Mouse (Mus musculus): ENCODE results near the gene Hspb2.

- no peak for TF ChIP-seq POLR2A (IDR thresholded peaks at IDR 0.05; ENCODE audit: low read depth, low read length)
- TF ChIP-seq CTCF (IDR thresholded peaks at IDR 0.05; ENCODE audit: borderline replicate concordance, insufficient read depth, low read length), result no peak
Observed at GRCm38 (mm10) chr9:50742744-50743143, 9.4 kb downstream of the Hspb2 start.
